Mouse (Mus musculus) E14TG2a.4 (cell line): ENCODE data around the gene Helt.

Source experiments
- CTCF ChIP-seq: conservative IDR thresholded peaks from 2 replicates; pipeline ENCODE4 v1.5.1; 2014; ENCODE audit warnings: low read length
- NANOG ChIP-seq: IDR thresholded peaks from 2 replicates; pipeline ENCODE4 v1.6.1; 2014; ENCODE audit warnings: borderline replicate concordance, low read length, mixed read lengths
- POU5F1 ChIP-seq: IDR thresholded peaks from 2 replicates; pipeline ENCODE4 v1.6.1; 2014; ENCODE audit warnings: low read length, borderline replicate concordance

GRCm38 (mm10) chr8:46322833-46323232, 28.4 kb upstream of the Helt start:
- no peak for TF ChIP-seq CTCF
- TF ChIP-seq NANOG = no peak
- no peak for TF ChIP-seq POU5F1
